Mouse (Mus musculus): ENCODE results near the gene Dpf1. TPM values are rescaled to one million over a fixed set of nuclear protein-coding genes. Genes with fewer than 3 reads are reported as not detected.

The Dpf1 gene
- polyA plus RNA-seq, 1 experiment from 2014 or later = 19.8 TPM

- no peak overlapping the region for H3K9ac ChIP-seq (replicated peaks; ENCODE audit: low read length)
- no peak overlapping the region for H3K27ac ChIP-seq (replicated peaks; ENCODE audit: low read depth, low read length)
- no peaks in the 10 kb centered on the region for H3K27me3 ChIP-seq (ENCODE audit: control insufficient read depth, insufficient read depth, low read length)
- WGBS = 69% methylated on average over 7 of the region's 7 CpGs
- H3K36me3 ChIP-seq (replicated peaks; ENCODE audit: control insufficient read depth, insufficient read depth, low read depth, low read length) = no peaks in the 10 kb centered on the region; the same call in 1 of the 2 replicates
- H3K4me3 ChIP-seq (ENCODE audit: low read depth, low read length) = no peak overlapping the region
- H3K9me3 ChIP-seq (replicated peaks; ENCODE audit: control insufficient read depth, low read length) = no peaks in the 10 kb centered on the region
- no peaks in the 10 kb centered on the region for H3K4me1 ChIP-seq (ENCODE audit: control insufficient read depth, insufficient read depth, low read length)
- ATAC-seq (replicated peaks; ENCODE audit: insufficient number of reproducible peaks, low FRiP score, low TSS enrichment, low read depth) = no peak
- no peak for DNase-seq (ENCODE audit: low spot score)
- H3K4me2 ChIP-seq (ENCODE audit: low read depth, low read length) = no peak overlapping the region
These were observed 30.4 kb downstream of the Dpf1 start for GRCm38 (mm10) chr7:29334156-29334555.

- H3K9ac ChIP-seq (replicated peaks; ENCODE audit: low read length) = no peak overlapping the region
- DNase-seq (ENCODE audit: low spot score) (no peak), ATAC-seq (replicated peaks; ENCODE audit: insufficient number of reproducible peaks, low FRiP score, low TSS enrichment, low read depth) (no peak)
- H3K27ac ChIP-seq (replicated peaks; ENCODE audit: low read depth, low read length) = no peak overlapping the region
- no peaks in the 10 kb centered on the region for H3K9me3 ChIP-seq (replicated peaks; ENCODE audit: control insufficient read depth, low read length)
- no peaks in the 10 kb centered on the region for H3K4me1 ChIP-seq (ENCODE audit: control insufficient read depth, insufficient read depth, low read length)
- no peak overlapping the region for H3K4me3 ChIP-seq (ENCODE audit: low read depth, low read length)
- H3K4me2 ChIP-seq (ENCODE audit: low read depth, low read length) = no peak overlapping the region
- H3K36me3 ChIP-seq (replicated peaks; ENCODE audit: control insufficient read depth, insufficient read depth, low read depth, low read length) = no peaks in the 10 kb centered on the region
- no peaks in the 10 kb centered on the region for H3K27me3 ChIP-seq (ENCODE audit: control insufficient read depth, insufficient read depth, low read length)
These were observed 31.5 kb downstream of the Dpf1 start for GRCm38 (mm10) chr7:29335276-29335675.

- no peaks in the 10 kb centered on the region for H3K27me3 ChIP-seq (ENCODE audit: control insufficient read depth, insufficient read depth, low read length)
- no peaks in the 10 kb centered on the region for H3K9me3 ChIP-seq (replicated peaks; ENCODE audit: control insufficient read depth, low read length)
- 72% methylated on average over 6 of the region's 6 CpGs for WGBS
- no peak overlapping the region for H3K4me2 ChIP-seq (ENCODE audit: low read depth, low read length)
- no peaks in the 10 kb centered on the region for H3K4me1 ChIP-seq (ENCODE audit: control insufficient read depth, insufficient read depth, low read length)
- DNase-seq (ENCODE audit: low spot score) = no peak
- ATAC-seq (replicated peaks; ENCODE audit: insufficient number of reproducible peaks, low FRiP score, low TSS enrichment, low read depth) = no peak
- H3K36me3 ChIP-seq (replicated peaks; ENCODE audit: control insufficient read depth, insufficient read depth, low read depth, low read length) = no peaks in the 10 kb centered on the region
- H3K27ac ChIP-seq (replicated peaks; ENCODE audit: low read depth, low read length) = no peak overlapping the region
- H3K4me3 ChIP-seq (ENCODE audit: low read depth, low read length) = no peak overlapping the region
- H3K9ac ChIP-seq (replicated peaks; ENCODE audit: low read length) = no peak overlapping the region
These were observed 32.3 kb downstream of the Dpf1 start for GRCm38 (mm10) chr7:29335841-29336671.

DNA sequence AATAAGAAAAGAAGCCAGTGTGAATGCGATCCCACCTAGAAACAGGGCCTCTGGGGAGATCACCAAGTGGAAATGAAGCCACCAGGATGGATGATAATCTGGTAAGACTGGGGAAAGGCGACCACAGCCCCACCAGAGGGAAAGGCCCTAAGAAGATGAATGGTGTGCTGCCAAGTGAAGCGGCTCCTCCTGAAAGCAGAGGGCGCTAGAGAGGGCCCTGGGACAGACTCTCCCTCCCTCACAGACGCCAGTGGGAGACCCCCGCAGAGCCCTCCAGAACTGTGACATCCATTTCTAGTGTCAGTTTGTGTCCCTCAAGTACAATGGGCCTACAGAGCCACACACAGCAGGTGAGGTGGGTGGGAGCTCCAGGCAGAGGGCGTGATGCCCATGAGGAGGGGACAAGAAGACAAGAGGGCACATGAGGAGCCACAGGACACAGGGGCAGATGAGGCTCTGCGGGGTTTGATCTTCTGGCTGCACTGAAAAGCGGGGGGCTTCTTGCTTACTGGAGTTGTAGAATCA, 33.1 kb downstream of the Dpf1 start:
- Histone ChIP-seq H3K27ac (replicated peaks; ENCODE audit: low read depth, low read length) (no peak overlapping the region), H3K9ac (replicated peaks; ENCODE audit: low read length) (no peak overlapping the region), H3K36me3 (replicated peaks; ENCODE audit: control insufficient read depth, insufficient read depth, low read depth, low read length) (no peaks in the 10 kb centered on the region), H3K27me3 (ENCODE audit: control insufficient read depth, insufficient read depth, low read length) (no peaks in the 10 kb centered on the region), H3K9me3 (replicated peaks; ENCODE audit: control insufficient read depth, low read length) (no peaks in the 10 kb centered on the region), H3K4me3 (ENCODE audit: low read depth, low read length) (no peak overlapping the region), H3K4me2 (ENCODE audit: low read depth, low read length) (no peak overlapping the region), H3K4me1 (ENCODE audit: control insufficient read depth, insufficient read depth, low read length) (no peaks in the 10 kb centered on the region)
- WGBS = 71% methylated on average over 9 of the region's 9 CpGs
- DNase-seq (ENCODE audit: low spot score) = no peak
- no peak for ATAC-seq (replicated peaks; ENCODE audit: insufficient number of reproducible peaks, low FRiP score, low TSS enrichment, low read depth)

GRCm38 (mm10) chr7:29337766-29338165, 34.0 kb downstream of the Dpf1 start:
- Histone ChIP-seq H3K4me1 (ENCODE audit: control insufficient read depth, insufficient read depth, low read length) (no peaks in the 10 kb centered on the region), H3K9ac (replicated peaks; ENCODE audit: low read length) (no peak overlapping the region), H3K4me3 (ENCODE audit: low read depth, low read length) (no peak overlapping the region), H3K27me3 (ENCODE audit: control insufficient read depth, insufficient read depth, low read length) (no peaks in the 10 kb centered on the region), H3K27ac (replicated peaks; ENCODE audit: low read depth, low read length) (no peak overlapping the region), H3K4me2 (ENCODE audit: low read depth, low read length) (no peak overlapping the region), H3K36me3 (replicated peaks; ENCODE audit: control insufficient read depth, insufficient read depth, low read depth, low read length) (no peaks in the 10 kb centered on the region), H3K9me3 (replicated peaks; ENCODE audit: control insufficient read depth, low read length) (no peaks in the 10 kb centered on the region)
- DNase-seq (ENCODE audit: low spot score) (no peak), ATAC-seq (replicated peaks; ENCODE audit: insufficient number of reproducible peaks, low FRiP score, low TSS enrichment, low read depth) (no peak)
- 91% methylated on average over 2 of the region's 2 CpGs for WGBS

GRCm38 (mm10) chr7:29338351-29338919, 34.7 kb downstream of the Dpf1 start:
- H3K9me3 ChIP-seq (replicated peaks; ENCODE audit: control insufficient read depth, low read length) = no peaks in the 10 kb centered on the region
- no peaks in the 10 kb centered on the region for H3K36me3 ChIP-seq (replicated peaks; ENCODE audit: control insufficient read depth, insufficient read depth, low read depth, low read length)
- 89% methylated on average over 9 of the region's 9 CpGs for WGBS
- no peak overlapping the region for H3K4me2 ChIP-seq (ENCODE audit: low read depth, low read length)
- H3K4me1 ChIP-seq (ENCODE audit: control insufficient read depth, insufficient read depth, low read length) = no peaks in the 10 kb centered on the region
- no peaks in the 10 kb centered on the region for H3K27me3 ChIP-seq (ENCODE audit: control insufficient read depth, insufficient read depth, low read length)
- H3K9ac ChIP-seq (replicated peaks; ENCODE audit: low read length) = no peak overlapping the region
- DNase-seq (ENCODE audit: low spot score) = no peak
- no peak for ATAC-seq (replicated peaks; ENCODE audit: insufficient number of reproducible peaks, low FRiP score, low TSS enrichment, low read depth)
- H3K27ac ChIP-seq (replicated peaks; ENCODE audit: low read depth, low read length) = no peak overlapping the region
- no peak overlapping the region for H3K4me3 ChIP-seq (ENCODE audit: low read depth, low read length)

- Histone ChIP-seq H3K27me3 (ENCODE audit: control insufficient read depth, insufficient read depth, low read length) (no peaks in the 10 kb centered on the region), H3K4me1 (ENCODE audit: control insufficient read depth, insufficient read depth, low read length) (no peaks in the 10 kb centered on the region), H3K4me3 (ENCODE audit: low read depth, low read length) (no peak overlapping the region), H3K9me3 (replicated peaks; ENCODE audit: control insufficient read depth, low read length) (no peaks in the 10 kb centered on the region), H3K27ac (replicated peaks; ENCODE audit: low read depth, low read length) (no peak overlapping the region), H3K36me3 (replicated peaks; ENCODE audit: control insufficient read depth, insufficient read depth, low read depth, low read length) (no peaks in the 10 kb centered on the region), H3K4me2 (ENCODE audit: low read depth, low read length) (no peak overlapping the region), H3K9ac (replicated peaks; ENCODE audit: low read length) (no peak overlapping the region)
- no peak for DNase-seq (ENCODE audit: low spot score)
- no peak for ATAC-seq (replicated peaks; ENCODE audit: insufficient number of reproducible peaks, low FRiP score, low TSS enrichment, low read depth)
- 75% methylated on average over 14 of the region's 14 CpGs for WGBS
These were observed 35.4 kb downstream of the Dpf1 start for GRCm38 (mm10) chr7:29338984-29339679.

GRCm38 (mm10) chr7:29340247-29340646, 36.5 kb downstream of the Dpf1 start:
- DNase-seq (ENCODE audit: low spot score) (no peak), ATAC-seq (replicated peaks; ENCODE audit: insufficient number of reproducible peaks, low FRiP score, low TSS enrichment, low read depth) (no peak)
- H3K4me2 ChIP-seq (ENCODE audit: low read depth, low read length) = no peak overlapping the region
- H3K36me3 ChIP-seq (replicated peaks; ENCODE audit: control insufficient read depth, insufficient read depth, low read depth, low read length) = no peaks in the 10 kb centered on the region
- no peaks in the 10 kb centered on the region for H3K4me1 ChIP-seq (ENCODE audit: control insufficient read depth, insufficient read depth, low read length)
- H3K27ac ChIP-seq (replicated peaks; ENCODE audit: low read depth, low read length) = no peak overlapping the region
- H3K27me3 ChIP-seq (ENCODE audit: control insufficient read depth, insufficient read depth, low read length) = no peaks in the 10 kb centered on the region
- H3K9me3 ChIP-seq (replicated peaks; ENCODE audit: control insufficient read depth, low read length) = no peaks in the 10 kb centered on the region
- WGBS = 76% methylated on average over 9 of the region's 9 CpGs
- H3K9ac ChIP-seq (replicated peaks; ENCODE audit: low read length) = no peak overlapping the region
- no peak overlapping the region for H3K4me3 ChIP-seq (ENCODE audit: low read depth, low read length)
